Mouse (Mus musculus): ENCODE results near the gene Lgi1. TPM values are rescaled to one million over a fixed set of nuclear protein-coding genes. Genes with fewer than 3 reads are reported as not detected.
A peak's percentile ranks its signal among the peaks of the same experiment; 100 is the strongest.

Gene Lgi1
- polyA plus RNA-seq, 1 experiment from 2014 or later, result 0.40 TPM

DNA sequence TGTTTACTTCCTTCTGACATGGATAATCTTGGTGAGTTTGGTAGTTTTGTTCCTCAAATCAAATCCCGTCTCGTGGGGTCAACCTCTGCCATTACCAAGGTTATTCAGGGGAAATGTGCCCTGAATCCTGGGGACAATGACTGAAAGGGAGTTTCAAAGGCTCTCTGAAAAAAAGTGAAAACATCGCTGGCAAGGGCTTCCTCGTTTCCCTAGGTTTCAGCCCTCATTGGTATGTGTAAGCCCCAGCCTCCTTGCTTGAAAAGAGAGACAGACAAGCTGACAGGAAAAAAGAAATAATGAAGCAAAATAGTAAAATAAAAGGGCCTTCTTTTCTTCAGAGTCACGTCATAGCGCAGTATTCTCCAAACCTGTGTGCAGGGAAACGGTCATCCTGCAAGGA lies 9.5 kb downstream of the Lgi1 start:
- DNase-seq (ENCODE audit: low spot score) (no peak), ATAC-seq (ENCODE audit: insufficient read depth, low FRiP score, low TSS enrichment) (no peak)
- Histone ChIP-seq H3K27ac (ENCODE audit: low read depth, low read length) (no peak overlapping the region), H3K27me3 (ENCODE audit: control insufficient read depth, insufficient read depth, low read length) (no peaks in the 10 kb centered on the region), H3K4me3 (ENCODE audit: low read depth, low read length) (no peak overlapping the region), H3K4me1 (ENCODE audit: control insufficient read depth, insufficient read depth, low read length) (no peaks in the 10 kb centered on the region), H3K4me2 (ENCODE audit: low read depth) (no peak overlapping the region), H3K36me3 (ENCODE audit: control insufficient read depth, insufficient read depth, low read length) (no peaks in the 10 kb centered on the region), H3K9me3 (ENCODE audit: control insufficient read depth, low read length) (no peaks in the 10 kb centered on the region), H3K9ac (ENCODE audit: low read length) (no peak overlapping the region)
- 76% methylated on average over 7 of the region's 7 CpGs for WGBS

DNA sequence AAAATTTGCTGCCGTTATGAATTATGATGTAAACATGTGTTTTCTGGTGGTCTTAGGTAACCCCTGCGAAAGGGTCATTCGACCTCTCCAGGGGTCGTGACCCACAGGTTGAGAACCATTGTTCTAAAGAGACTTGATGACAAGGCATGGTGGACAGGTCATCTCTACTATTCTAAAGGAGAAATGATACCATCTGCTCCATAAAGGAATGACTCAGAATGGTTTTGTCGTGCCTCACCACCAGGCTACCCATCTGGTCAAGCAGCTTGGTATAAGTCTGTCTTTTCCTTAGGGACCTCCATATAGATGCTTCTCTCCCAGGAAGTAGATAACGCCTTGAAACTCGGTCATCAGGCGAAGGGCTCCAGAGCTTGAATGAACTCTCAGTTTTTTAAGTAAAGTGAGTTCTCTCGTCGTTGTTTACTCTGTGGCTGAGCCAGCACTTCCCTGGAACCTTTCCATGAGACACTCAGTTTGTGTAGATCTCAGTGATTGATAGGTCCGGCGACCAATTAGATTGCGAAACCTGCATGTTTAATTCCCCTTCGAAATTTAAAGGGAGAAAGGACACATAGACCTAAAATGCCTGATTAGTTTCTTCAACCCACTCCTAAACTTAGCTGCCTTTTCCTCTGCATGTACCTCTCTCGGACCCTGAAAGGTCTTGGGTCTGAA lies 10.5 kb downstream of the Lgi1 start:
- no peak for DNase-seq (ENCODE audit: low spot score)

DNA sequence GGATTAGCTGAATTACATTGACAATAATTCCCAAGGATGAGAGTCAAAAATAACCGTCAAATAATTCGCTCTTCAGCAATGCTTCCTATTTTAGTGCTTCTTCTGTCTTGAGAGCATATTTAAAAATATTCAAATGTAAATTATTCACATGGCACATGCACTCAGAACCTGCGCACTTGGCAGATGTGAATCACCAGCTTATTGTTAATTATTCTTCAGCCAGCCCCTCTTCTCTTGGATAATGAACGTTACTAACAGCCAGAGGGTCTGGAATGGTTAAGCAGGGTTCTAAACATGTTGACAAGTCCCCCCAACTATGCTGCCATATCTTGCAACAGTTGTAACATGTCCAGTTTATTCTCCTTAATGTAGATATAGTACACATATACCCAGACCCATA lies 11.9 kb downstream of the Lgi1 start:
- WGBS, result 88% methylated on average over 4 of the region's 4 CpGs

More for the DNA sequence above, 10.5 kb downstream of the Lgi1 start:
- Histone ChIP-seq H3K4me1 (ENCODE audit: control insufficient read depth, insufficient read depth, low read length) (no peaks in the 10 kb centered on the region), H3K36me3 (ENCODE audit: control insufficient read depth, insufficient read depth, low read length) (no peaks in the 10 kb centered on the region), H3K27ac (ENCODE audit: low read depth, low read length) (no peak overlapping the region), H3K27me3 (ENCODE audit: control insufficient read depth, insufficient read depth, low read length) (no peaks in the 10 kb centered on the region), H3K9ac (ENCODE audit: low read length) (no peak overlapping the region), H3K4me3 (ENCODE audit: low read depth, low read length) (no peak overlapping the region), H3K9me3 (ENCODE audit: control insufficient read depth, low read length) (no peaks in the 10 kb centered on the region), H3K4me2 (ENCODE audit: low read depth) (no peak overlapping the region)
- ATAC-seq (ENCODE audit: insufficient read depth, low FRiP score, low TSS enrichment), result no peak
- WGBS, result 89% methylated on average over 15 of the region's 15 CpGs

DNA sequence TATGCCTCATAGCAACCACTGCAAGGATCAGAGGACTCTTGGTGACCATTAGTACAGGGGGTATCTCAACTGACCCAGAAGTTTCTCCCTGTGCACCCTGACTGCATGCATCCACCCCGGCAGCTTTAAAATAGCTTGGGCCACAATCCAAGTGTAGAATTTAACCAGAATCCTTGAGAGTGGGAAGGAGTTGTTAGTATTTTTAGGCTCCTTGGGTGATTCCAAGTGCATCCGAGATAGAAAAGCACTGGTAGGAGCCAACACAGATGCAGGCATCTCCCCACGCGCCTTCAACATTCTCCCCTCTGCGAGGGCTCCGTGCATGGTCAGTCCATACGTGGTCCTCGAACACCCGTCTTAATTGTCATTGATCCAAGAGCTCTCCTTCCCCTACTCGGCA lies 15.9 kb downstream of the Lgi1 start:
- no peak overlapping the region for H3K4me3 ChIP-seq (ENCODE audit: low read depth, low read length)

More for the DNA sequence above, 11.9 kb downstream of the Lgi1 start:
- Histone ChIP-seq H3K9me3 (ENCODE audit: control insufficient read depth, low read length) (no peaks in the 10 kb centered on the region), H3K4me2 (ENCODE audit: low read depth) (no peak overlapping the region), H3K27ac (ENCODE audit: low read depth, low read length) (no peak overlapping the region), H3K27me3 (ENCODE audit: control insufficient read depth, insufficient read depth, low read length) (no peaks in the 10 kb centered on the region), H3K4me3 (ENCODE audit: low read depth, low read length) (no peak overlapping the region), H3K4me1 (ENCODE audit: control insufficient read depth, insufficient read depth, low read length) (no peaks in the 10 kb centered on the region), H3K36me3 (ENCODE audit: control insufficient read depth, insufficient read depth, low read length) (no peaks in the 10 kb centered on the region), H3K9ac (ENCODE audit: low read length) (no peak overlapping the region)
- ATAC-seq (ENCODE audit: insufficient read depth, low FRiP score, low TSS enrichment) (no peak), DNase-seq (ENCODE audit: low spot score) (no peak)

DNA sequence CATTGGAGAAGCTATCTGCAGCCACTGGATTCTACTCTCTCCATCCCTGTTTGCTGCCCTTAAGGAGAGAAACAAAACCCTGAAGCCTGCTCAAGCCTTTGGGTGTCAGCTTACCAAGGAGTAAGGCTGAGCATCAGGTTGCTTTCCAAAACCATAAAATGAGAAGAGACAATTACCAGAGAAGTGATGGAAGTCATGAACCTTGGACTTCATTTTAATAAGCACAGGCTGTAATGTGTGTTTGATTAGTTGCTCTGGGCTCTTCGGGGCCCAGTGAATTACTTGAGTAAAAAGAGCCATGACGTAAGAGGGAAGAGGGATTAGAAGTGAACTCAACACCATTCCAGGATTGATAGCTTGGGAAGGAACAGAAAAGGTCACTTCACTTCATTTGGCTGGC lies 18.1 kb downstream of the Lgi1 start:
- ATAC-seq (ENCODE audit: insufficient read depth, low FRiP score, low TSS enrichment) (no peak), DNase-seq (ENCODE audit: low spot score) (no peak)
- H3K36me3 ChIP-seq (ENCODE audit: control insufficient read depth, insufficient read depth, low read length), result no peaks in the 10 kb centered on the region

More for the DNA sequence above, 15.9 kb downstream of the Lgi1 start:
- H3K27me3 ChIP-seq (ENCODE audit: control insufficient read depth, insufficient read depth, low read length), result no peaks in the 10 kb centered on the region
- WGBS, result 94% methylated on average over 10 of the region's 10 CpGs
- H3K27ac ChIP-seq (ENCODE audit: low read depth, low read length), result no peak overlapping the region
- H3K9me3 ChIP-seq (ENCODE audit: control insufficient read depth, low read length), result no peaks in the 10 kb centered on the region
- DNase-seq (ENCODE audit: low spot score) (no peak), ATAC-seq (ENCODE audit: insufficient read depth, low FRiP score, low TSS enrichment) (no peak)
- no peak overlapping the region for H3K4me2 ChIP-seq (ENCODE audit: low read depth)
- no peaks in the 10 kb centered on the region for H3K36me3 ChIP-seq (ENCODE audit: control insufficient read depth, insufficient read depth, low read length)
- no peaks in the 10 kb centered on the region for H3K4me1 ChIP-seq (ENCODE audit: control insufficient read depth, insufficient read depth, low read length)
- H3K9ac ChIP-seq (ENCODE audit: low read length), result no peak overlapping the region

DNA sequence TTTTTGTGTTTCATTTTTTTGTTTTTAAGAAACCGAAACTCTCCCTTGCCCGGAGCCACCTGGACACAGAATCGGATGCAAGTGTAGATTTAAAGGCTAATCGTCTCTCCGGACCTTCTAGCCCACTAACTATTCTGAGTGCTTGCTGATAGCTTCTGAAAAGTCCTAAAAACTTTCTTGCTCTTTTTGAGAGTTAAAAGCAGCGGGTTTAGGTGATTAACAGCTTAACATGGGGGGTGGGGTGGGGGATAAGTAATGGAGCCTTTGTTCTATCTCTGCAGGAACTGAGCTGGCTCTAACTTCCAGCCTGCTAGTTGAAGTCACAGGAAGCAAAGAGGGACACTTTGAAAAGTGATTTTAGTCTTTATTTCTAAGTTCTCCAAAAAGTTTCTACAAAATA lies 24.2 kb downstream of the Lgi1 start:
- WGBS, result 74% methylated on average over 6 of the region's 6 CpGs
- no peak overlapping the region for H3K4me2 ChIP-seq (ENCODE audit: low read depth)

More for the DNA sequence above, 18.1 kb downstream of the Lgi1 start:
- Histone ChIP-seq H3K4me2 (ENCODE audit: low read depth) (no peak overlapping the region), H3K4me3 (ENCODE audit: low read depth, low read length) (no peak overlapping the region), H3K9ac (ENCODE audit: low read length) (no peak overlapping the region), H3K9me3 (ENCODE audit: control insufficient read depth, low read length) (no peaks in the 10 kb centered on the region), H3K27ac (ENCODE audit: low read depth, low read length) (no peak overlapping the region), H3K4me1 (ENCODE audit: control insufficient read depth, insufficient read depth, low read length) (no peaks in the 10 kb centered on the region), H3K27me3 (ENCODE audit: control insufficient read depth, insufficient read depth, low read length) (no peaks in the 10 kb centered on the region)
- 62% methylated on average over 2 of the region's 2 CpGs for WGBS

DNA sequence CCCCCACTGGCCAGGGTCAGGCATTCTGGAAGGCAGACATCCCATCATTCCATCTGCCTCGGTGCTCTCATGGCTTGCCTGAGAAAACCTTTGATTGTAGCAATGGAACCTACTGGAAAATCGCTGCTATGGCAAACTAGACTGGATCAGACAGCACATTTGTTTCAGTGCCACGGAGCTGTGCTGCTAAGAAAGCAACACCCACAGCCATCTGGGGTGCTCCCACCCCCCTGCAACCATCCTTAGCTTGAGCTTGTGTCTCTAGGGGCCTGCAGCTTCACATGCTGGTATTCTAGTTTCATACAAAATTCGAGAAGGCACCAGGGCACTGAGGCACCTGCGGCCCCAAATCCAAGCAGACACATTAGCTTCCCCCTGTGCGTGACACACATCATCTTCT lies 27.1 kb downstream of the Lgi1 start:
- ATAC-seq (ENCODE audit: insufficient read depth, low FRiP score, low TSS enrichment), result no peak
- no peak overlapping the region for H3K9ac ChIP-seq (ENCODE audit: low read length)
- no peaks in the 10 kb centered on the region for H3K9me3 ChIP-seq (ENCODE audit: control insufficient read depth, low read length)
- WGBS, result 78% methylated on average over 6 of the region's 6 CpGs
- no peak overlapping the region for H3K27ac ChIP-seq (ENCODE audit: low read depth, low read length)
- H3K4me1 ChIP-seq (ENCODE audit: control insufficient read depth, insufficient read depth, low read length), result no peaks in the 10 kb centered on the region
- DNase-seq (ENCODE audit: low spot score), result no peak
- H3K4me3 ChIP-seq (ENCODE audit: low read depth, low read length), result no peak overlapping the region
- H3K4me2 ChIP-seq (ENCODE audit: low read depth), result no peak overlapping the region
- no peaks in the 10 kb centered on the region for H3K36me3 ChIP-seq (ENCODE audit: control insufficient read depth, insufficient read depth, low read length)
- no peaks in the 10 kb centered on the region for H3K27me3 ChIP-seq (ENCODE audit: control insufficient read depth, insufficient read depth, low read length)

More for the DNA sequence above, 24.2 kb downstream of the Lgi1 start:
- Histone ChIP-seq H3K9ac (ENCODE audit: low read length) (no peak overlapping the region), H3K9me3 (ENCODE audit: control insufficient read depth, low read length) (no peaks in the 10 kb centered on the region), H3K27ac (ENCODE audit: low read depth, low read length) (no peak overlapping the region), H3K27me3 (ENCODE audit: control insufficient read depth, insufficient read depth, low read length) (no peaks in the 10 kb centered on the region), H3K4me1 (ENCODE audit: control insufficient read depth, insufficient read depth, low read length) (no peaks in the 10 kb centered on the region), H3K4me3 (ENCODE audit: low read depth, low read length) (no peak overlapping the region), H3K36me3 (ENCODE audit: control insufficient read depth, insufficient read depth, low read length) (no peaks in the 10 kb centered on the region)
- ATAC-seq (ENCODE audit: insufficient read depth, low FRiP score, low TSS enrichment), result no peak
- DNase-seq (ENCODE audit: low spot score), result no peak

DNA sequence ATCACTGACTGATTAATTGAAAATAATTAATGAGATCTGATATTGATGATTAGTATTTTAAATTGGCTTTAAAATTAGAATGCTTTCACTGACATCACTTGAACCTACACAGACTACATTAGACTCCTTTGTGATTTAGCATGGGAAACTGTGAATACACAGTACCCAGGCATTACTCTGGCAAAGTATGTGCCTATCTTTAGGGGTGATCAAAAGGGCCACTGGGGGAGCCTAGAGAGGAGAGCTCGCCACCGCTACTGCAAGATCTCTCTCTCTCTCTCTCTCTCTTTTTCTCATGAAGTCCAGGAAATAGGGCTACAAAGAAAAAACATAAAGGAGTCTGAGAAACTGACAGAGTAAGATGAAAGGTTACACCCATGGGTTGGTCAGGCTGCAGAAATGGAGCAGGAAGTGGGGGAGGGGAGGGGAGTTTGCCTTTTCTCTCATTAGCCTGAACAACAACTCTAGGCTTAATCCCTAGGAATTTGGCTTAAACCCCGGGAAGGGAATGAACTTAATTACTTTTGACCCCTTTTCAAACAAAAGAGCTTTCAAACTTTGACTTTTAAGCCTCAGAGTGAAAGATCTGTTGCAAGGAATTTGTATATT lies 33.8 kb downstream of the Lgi1 start:
- 14% methylated on average over 3 of the region's 3 CpGs for WGBS
- ATAC-seq (ENCODE audit: insufficient read depth, low FRiP score, low TSS enrichment) (no peak), DNase-seq (ENCODE audit: low spot score) (peak; percentile 31)
- no peak overlapping the region for H3K27ac ChIP-seq (ENCODE audit: low read depth, low read length)
- no peak overlapping the region for H3K4me3 ChIP-seq (ENCODE audit: low read depth, low read length)
- no peak overlapping the region for H3K4me2 ChIP-seq (ENCODE audit: low read depth)
- H3K4me1 ChIP-seq (ENCODE audit: control insufficient read depth, insufficient read depth, low read length), result no peaks in the 10 kb centered on the region
- no peaks in the 10 kb centered on the region for H3K27me3 ChIP-seq (ENCODE audit: control insufficient read depth, insufficient read depth, low read length)
- H3K9ac ChIP-seq (ENCODE audit: low read length), result no peak overlapping the region
- H3K9me3 ChIP-seq (ENCODE audit: control insufficient read depth, low read length), result no peaks in the 10 kb centered on the region
- no peaks in the 10 kb centered on the region for H3K36me3 ChIP-seq (ENCODE audit: control insufficient read depth, insufficient read depth, low read length)

DNA sequence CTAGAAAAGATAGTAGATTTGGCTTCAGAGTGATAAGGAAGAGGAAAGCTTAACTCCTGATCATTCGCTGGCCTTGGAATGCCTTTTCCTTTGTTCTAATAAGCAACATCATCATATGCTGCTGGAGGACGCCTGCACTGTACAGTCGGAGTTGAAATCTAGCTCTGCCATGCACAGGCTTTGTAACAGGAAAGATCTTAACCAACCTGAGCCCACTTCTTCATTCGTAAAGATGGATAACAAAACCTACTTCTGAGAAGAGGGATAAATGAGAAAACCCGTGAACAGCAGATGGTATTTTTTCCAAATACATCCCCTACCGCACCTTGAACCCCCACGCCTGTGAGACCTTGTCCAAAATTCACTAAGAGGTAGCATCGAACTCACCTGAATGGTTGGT lies 43.8 kb downstream of the Lgi1 start:
- WGBS, result 93% methylated on average over 8 of the region's 8 CpGs
- H3K4me2 ChIP-seq (ENCODE audit: low read depth), result no peak overlapping the region
- no peak overlapping the region for H3K9ac ChIP-seq (ENCODE audit: low read length)
- no peaks in the 10 kb centered on the region for H3K27me3 ChIP-seq (ENCODE audit: control insufficient read depth, insufficient read depth, low read length)
- H3K36me3 ChIP-seq (ENCODE audit: control insufficient read depth, insufficient read depth, low read length), result no peaks in the 10 kb centered on the region
- no peak overlapping the region for H3K27ac ChIP-seq (ENCODE audit: low read depth, low read length)
- DNase-seq (ENCODE audit: low spot score) (no peak), ATAC-seq (ENCODE audit: insufficient read depth, low FRiP score, low TSS enrichment) (no peak)
- no peaks in the 10 kb centered on the region for H3K9me3 ChIP-seq (ENCODE audit: control insufficient read depth, low read length)
- H3K4me3 ChIP-seq (ENCODE audit: low read depth, low read length), result no peak overlapping the region
- H3K4me1 ChIP-seq (ENCODE audit: control insufficient read depth, insufficient read depth, low read length), result no peaks in the 10 kb centered on the region
